Mouse (Mus musculus) forebrain, embryonic 10.5 days (tissue): ENCODE results near the gene H3f3a. TPM values are rescaled to one million over a fixed set of nuclear protein-coding genes. Genes with fewer than 3 reads are reported as not detected.

Source experiments
- DNase-seq: peaks from one replicate; pipeline ENCODE4 v3.0.0-alpha.2; 2017; ENCODE audit warnings: low spot score; ENCODE audit errors: extremely low spot score
- H3K27ac ChIP-seq: fragments of 300-500 bp; sonication (generic); 2 replicates; pipeline ENCODE4 v1.5.1; 2016; ENCODE audit warnings: mild to moderate bottlenecking
- H3K27me3 ChIP-seq: fragments of 300-500 bp; sonication (generic); 2 replicates; pipeline ENCODE4 v1.6.1; 2016; ENCODE audit warnings: mild to moderate bottlenecking; ENCODE audit not compliant: poor library complexity, severe bottlenecking
- H3K36me3 ChIP-seq: fragments of 300-500 bp; sonication (generic); replicated peaks from 2 replicates; pipeline ENCODE4 v1.6.1; 2016; ENCODE audit warnings: mild to moderate bottlenecking, moderate library complexity
- H3K4me1 ChIP-seq: fragments of 300-500 bp; sonication (generic); 2 replicates; pipeline ENCODE4 v1.6.1; 2016
- H3K4me3 ChIP-seq: fragments of 300-500 bp; sonication (generic); 2 replicates; pipeline ENCODE4 v1.5.1; 2016; ENCODE audit warnings: mild to moderate bottlenecking, moderate library complexity
- H3K9me3 ChIP-seq: fragments of 300-500 bp; sonication (generic); 2 replicates; pipeline ENCODE4 v1.6.1; 2016; ENCODE audit warnings: mild to moderate bottlenecking, moderate library complexity
- WGBS: fragments of 180-500 bp; shearing (Covaris S2); methylation state at CpG from one replicate; pipeline ENCODE4 v1.1.7; 2016; 5-methylcytosine and 5-hydroxymethylcytosine counted together
- polyA plus RNA-seq: library from polyadenylated mRNA; unstranded; fragments of >200 nt; fragmentation: Nextera tagmentation; extraction: Ambion mirVana; gene quantifications from 2 replicates; pipeline ENCODE4 v1.2.1, GENCODE M21; 2016

Gene H3f3a
- polyA plus RNA-seq, 1 experiment from 2014 or later, result 2,659 TPM

GRCm38 (mm10) chr1:180792814-180793213 is 20.9 kb downstream of the H3f3a start:
- no peak overlapping the region for H3K27ac ChIP-seq
- no peaks in the 10 kb centered on the region for H3K36me3 ChIP-seq
- H3K9me3 ChIP-seq, result peaks cover 4% of the 10 kb centered on the region; the same call in 1 of the 2 replicates
- DNase-seq, result no peak
- 81% methylated on average over 4 of the region's 4 CpGs for WGBS
- H3K27me3 ChIP-seq, result peaks cover 25% of the 10 kb centered on the region
- H3K4me1 ChIP-seq, result peaks cover 13% of the 10 kb centered on the region
- H3K4me3 ChIP-seq, result no peak overlapping the region

GRCm38 (mm10) chr1:180791821-180792480 is 21.8 kb downstream of the H3f3a start:
- Histone ChIP-seq H3K27me3 (peaks cover 25% of the 10 kb centered on the region), H3K27ac (no peak overlapping the region), H3K4me1 (peaks cover 13% of the 10 kb centered on the region), H3K9me3 (peaks cover 4% of the 10 kb centered on the region; the same call in 1 of the 2 replicates), H3K36me3 (no peaks in the 10 kb centered on the region), H3K4me3 (no peak overlapping the region)
- 85% methylated on average over 14 of the region's 14 CpGs for WGBS
- DNase-seq, result no peak

GRCm38 (mm10) chr1:180783580-180783928 is 30.2 kb downstream of the H3f3a start:
- Histone ChIP-seq H3K9me3 (peaks cover 4% of the 10 kb centered on the region; the same call in 1 of the 2 replicates), H3K27ac (0 out of 2 replicates have a peak overlapping the region, but pooled peaks have one; percentile 6), H3K4me3 (no peak overlapping the region), H3K27me3 (peaks cover 9% of the 10 kb centered on the region; the same call in 1 of the 2 replicates), H3K36me3 (no peaks in the 10 kb centered on the region), H3K4me1 (peaks cover 14% of the 10 kb centered on the region)
- no peak for DNase-seq
- WGBS, result 29% methylated on average over 3 of the region's 3 CpGs

GRCm38 (mm10) chr1:180782906-180783579 is 30.7 kb downstream of the H3f3a start:
- peaks cover 19% of the 10 kb centered on the region for H3K4me1 ChIP-seq
- peaks cover 2% of the 10 kb centered on the region; the same call in 1 of the 2 replicates for H3K9me3 ChIP-seq
- 71% methylated on average over 9 of the region's 9 CpGs for WGBS
- no peak overlapping the region for H3K4me3 ChIP-seq
- H3K27me3 ChIP-seq, result peaks cover 9% of the 10 kb centered on the region; the same call in 1 of the 2 replicates
- no peaks in the 10 kb centered on the region for H3K36me3 ChIP-seq
- 0 out of 2 replicates have a peak overlapping the region, but pooled peaks have one; percentile 6 for H3K27ac ChIP-seq
- no peak for DNase-seq

GRCm38 (mm10) chr1:180781250-180781649 is 32.5 kb downstream of the H3f3a start:
- no peak for DNase-seq

GRCm38 (mm10) chr1:180780291-180780690 is 33.5 kb downstream of the H3f3a start:
- WGBS, result 93% methylated on average over 8 of the region's 8 CpGs
- Histone ChIP-seq H3K9me3 (no peaks in the 10 kb centered on the region; the same call in 1 of the 2 replicates), H3K36me3 (no peaks in the 10 kb centered on the region), H3K27ac (no peak overlapping the region), H3K4me1 (peaks cover 43% of the 10 kb centered on the region), H3K27me3 (peaks cover 9% of the 10 kb centered on the region; the same call in 1 of the 2 replicates), H3K4me3 (no peak overlapping the region)
- no peak for DNase-seq

More at GRCm38 (mm10) chr1:180781250-180781649, 32.5 kb downstream of the H3f3a start:
- 82% methylated on average over 5 of the region's 5 CpGs for WGBS
- H3K4me3 ChIP-seq, result no peak overlapping the region
- H3K27ac ChIP-seq, result no peak overlapping the region
- H3K36me3 ChIP-seq, result no peaks in the 10 kb centered on the region
- H3K4me1 ChIP-seq, result peaks cover 35% of the 10 kb centered on the region
- H3K9me3 ChIP-seq, result no peaks in the 10 kb centered on the region
- H3K27me3 ChIP-seq, result peaks cover 9% of the 10 kb centered on the region; the same call in 1 of the 2 replicates

- Histone ChIP-seq H3K4me1 (peaks cover 43% of the 10 kb centered on the region), H3K27me3 (peaks cover 9% of the 10 kb centered on the region; the same call in 1 of the 2 replicates)
- 84% methylated on average over 10 of the region's 10 CpGs for WGBS
Observed at GRCm38 (mm10) chr1:180778941-180779340, 34.8 kb downstream of the H3f3a start.

GRCm38 (mm10) chr1:180778403-180778754 is 35.4 kb downstream of the H3f3a start:
- H3K27me3 ChIP-seq, result peaks cover 9% of the 10 kb centered on the region; the same call in 1 of the 2 replicates
- DNase-seq, result no peak
- H3K9me3 ChIP-seq, result peaks cover 6% of the 10 kb centered on the region; the same call in 1 of the 2 replicates
- peaks cover 39% of the 10 kb centered on the region for H3K4me1 ChIP-seq
- peak overlapping the region; percentile 72 for H3K4me3 ChIP-seq
- H3K36me3 ChIP-seq, result no peaks in the 10 kb centered on the region
- WGBS, result under 1% methylated on average over 13 of the region's 13 CpGs
- H3K27ac ChIP-seq, result peak overlapping the region; percentile 95

More at GRCm38 (mm10) chr1:180778941-180779340, 34.8 kb downstream of the H3f3a start:
- DNase-seq, result no peak
- no peak overlapping the region for H3K27ac ChIP-seq
- peaks cover 6% of the 10 kb centered on the region; the same call in 1 of the 2 replicates for H3K9me3 ChIP-seq
- no peaks in the 10 kb centered on the region for H3K36me3 ChIP-seq
- peak overlapping the region; percentile 72; the same call in 1 of the 2 replicates for H3K4me3 ChIP-seq

GRCm38 (mm10) chr1:180777660-180778402 is 35.9 kb downstream of the H3f3a start:
- WGBS, result under 1% methylated on average over 56 of the region's 56 CpGs
- peaks cover 9% of the 10 kb centered on the region; the same call in 1 of the 2 replicates for H3K27me3 ChIP-seq
- H3K9me3 ChIP-seq, result peaks cover 6% of the 10 kb centered on the region; the same call in 1 of the 2 replicates
- peaks cover 34% of the 10 kb centered on the region for H3K4me1 ChIP-seq
- H3K4me3 ChIP-seq, result peak overlapping the region; percentile 72
- H3K36me3 ChIP-seq, result no peaks in the 10 kb centered on the region
- peak overlapping the region; percentile 95 for H3K27ac ChIP-seq
- DNase-seq, result peak; percentile 89

- Histone ChIP-seq H3K9me3 (peaks cover 6% of the 10 kb centered on the region; the same call in 1 of the 2 replicates), H3K4me3 (peak overlapping the region; percentile 72), H3K27ac (peak overlapping the region; percentile 95), H3K27me3 (peaks cover 9% of the 10 kb centered on the region; the same call in 1 of the 2 replicates), H3K4me1 (peaks cover 34% of the 10 kb centered on the region), H3K36me3 (no peaks in the 10 kb centered on the region)
- no peak for DNase-seq
- WGBS, result 8% methylated on average over 10 of the region's 10 CpGs
Observed at GRCm38 (mm10) chr1:180777289-180777659, 36.5 kb downstream of the H3f3a start.

GRCm38 (mm10) chr1:180776494-180776893 is 37.2 kb downstream of the H3f3a start:
- peaks cover 9% of the 10 kb centered on the region; the same call in 1 of the 2 replicates for H3K27me3 ChIP-seq
- no peak for DNase-seq
- peaks cover 34% of the 10 kb centered on the region for H3K4me1 ChIP-seq
- WGBS, result 88% methylated on average over 6 of the region's 6 CpGs
- peak overlapping the region; percentile 95 for H3K27ac ChIP-seq
- peaks cover 6% of the 10 kb centered on the region; the same call in 1 of the 2 replicates for H3K9me3 ChIP-seq
- no peak overlapping the region for H3K4me3 ChIP-seq
- H3K36me3 ChIP-seq, result no peaks in the 10 kb centered on the region

GRCm38 (mm10) chr1:180775849-180776493 is 37.8 kb downstream of the H3f3a start:
- 79% methylated on average over 6 of the region's 6 CpGs for WGBS
- Histone ChIP-seq H3K27ac (no peak overlapping the region), H3K27me3 (peaks cover 5% of the 10 kb centered on the region; the same call in 1 of the 2 replicates), H3K9me3 (peaks cover 6% of the 10 kb centered on the region; the same call in 1 of the 2 replicates), H3K4me1 (peaks cover 34% of the 10 kb centered on the region), H3K4me3 (no peak overlapping the region), H3K36me3 (no peaks in the 10 kb centered on the region)
- no peak for DNase-seq
